Mouse (Mus musculus): ENCODE data around the gene Ccdc78.

Gene Ccdc78

DNA sequence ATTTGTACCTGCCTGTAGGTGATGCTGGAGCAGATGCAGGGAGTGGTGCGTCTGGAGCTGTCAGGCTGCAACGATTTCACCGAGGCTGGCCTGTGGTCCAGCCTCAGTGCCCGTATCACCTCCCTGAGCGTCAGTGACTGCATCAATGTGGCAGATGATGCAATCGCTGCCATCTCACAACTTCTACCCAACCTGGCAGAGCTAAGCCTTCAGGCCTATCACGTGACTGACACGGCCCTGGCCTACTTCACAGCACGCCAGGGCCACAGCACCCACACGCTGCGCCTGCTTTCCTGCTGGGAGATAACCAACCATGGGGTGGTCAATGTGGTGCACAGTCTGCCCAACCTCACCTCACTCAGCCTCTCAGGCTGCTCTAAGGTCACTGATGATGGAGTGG lies 31.3 kb downstream of the Ccdc78 start:
- DNase-seq: peak in 1 of 2 experiments; percentile 11

GRCm38 (mm10) chr17:25818851-25819780 lies 32.7 kb downstream of the Ccdc78 start:
- DNase-seq: peak in 1 of 2 experiments; percentile 30

- DNase-seq: peak; percentile 77 to 83
Measured at GRCm38 (mm10) chr17:25823452-25823851, 37.1 kb downstream of the Ccdc78 start, which contains the start of gene Wdr24. TSS of gene Wdr24 (plus strand) at chr17:25823627.

DNA sequence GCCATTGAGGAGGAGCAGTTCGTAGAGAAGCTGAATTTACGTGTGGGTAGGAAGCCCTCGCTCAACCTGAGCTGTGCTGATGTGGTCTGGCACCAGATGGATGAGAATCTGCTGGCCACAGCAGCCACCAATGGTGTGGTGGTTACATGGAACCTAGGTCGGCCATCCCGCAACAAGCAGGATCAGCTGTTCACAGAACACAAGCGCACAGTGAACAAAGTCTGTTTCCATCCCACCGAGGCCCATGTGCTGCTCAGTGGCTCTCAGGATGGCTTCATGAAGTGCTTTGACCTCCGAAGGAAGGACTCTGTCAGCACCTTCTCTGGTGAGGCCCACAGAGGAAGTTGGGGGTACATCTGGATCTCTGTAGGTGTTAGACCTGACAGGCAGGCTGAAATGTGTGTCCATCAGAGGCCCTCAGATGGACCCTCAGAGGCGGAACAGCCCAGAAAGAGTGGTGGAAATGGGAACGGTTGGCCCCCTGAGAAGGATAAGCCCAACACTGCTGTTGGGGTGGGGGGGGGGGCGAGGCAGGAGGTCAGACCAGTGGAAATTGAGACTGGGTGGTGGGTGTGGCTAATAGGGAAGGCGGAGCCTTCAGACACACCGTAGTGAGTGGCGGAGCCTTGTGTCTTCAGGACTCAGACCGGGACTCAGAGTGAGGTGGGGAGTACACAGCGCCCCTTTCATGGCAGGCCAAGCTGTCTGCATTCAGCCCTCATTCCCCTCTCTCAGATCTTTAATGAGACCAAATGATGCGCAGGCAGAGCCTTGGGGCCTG lies 38.2 kb downstream of the Ccdc78 start:
- DNase-seq: peak in 1 of 2 experiments; percentile 19

DNA sequence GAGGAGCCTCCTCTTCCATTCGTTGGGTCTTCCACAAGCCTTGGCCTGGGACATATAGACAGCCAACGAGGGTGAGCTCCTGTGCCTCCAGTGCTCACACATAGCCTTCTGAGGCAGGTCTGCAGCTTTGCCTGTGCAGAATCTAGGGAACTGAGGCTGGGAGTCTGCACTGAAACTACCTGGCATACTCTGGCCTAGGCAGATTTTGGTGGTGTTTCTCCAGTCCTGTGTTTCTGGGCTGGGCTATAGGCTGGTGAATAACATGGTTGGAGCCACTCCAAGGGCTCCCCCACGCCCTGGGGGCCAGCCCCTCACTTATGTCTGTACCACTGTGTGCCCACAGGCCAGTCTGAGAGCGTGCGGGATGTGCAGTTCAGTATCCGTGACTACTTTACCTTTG lies 38.9 kb downstream of the Ccdc78 start:
- DNase-seq: peak in 1 of 2 experiments; percentile 23

GRCm38 (mm10) chr17:25825984-25826570 lies 39.7 kb downstream of the Ccdc78 start:
- DNase-seq: peak in 1 of 2 experiments; percentile 29

GRCm38 (mm10) chr17:25827011-25827410 lies 40.6 kb downstream of the Ccdc78 start:
- peak in 1 of 2 experiments; percentile 15 for DNase-seq

- DNase-seq: peak in 1 of 2 experiments; percentile 26
Measured at GRCm38 (mm10) chr17:25827546-25828222, 41.3 kb downstream of the Ccdc78 start.

GRCm38 (mm10) chr17:25828223-25828594 lies 41.8 kb downstream of the Ccdc78 start:
- DNase-seq: peak in 1 of 2 experiments; percentile 42

GRCm38 (mm10) chr17:25828712-25829557 lies 42.6 kb downstream of the Ccdc78 start, which contains the start of gene Jmjd8:
TSS of gene Jmjd8 (plus strand) at chr17:25828867.
- peak; percentile 89 to 90 for DNase-seq

DNA sequence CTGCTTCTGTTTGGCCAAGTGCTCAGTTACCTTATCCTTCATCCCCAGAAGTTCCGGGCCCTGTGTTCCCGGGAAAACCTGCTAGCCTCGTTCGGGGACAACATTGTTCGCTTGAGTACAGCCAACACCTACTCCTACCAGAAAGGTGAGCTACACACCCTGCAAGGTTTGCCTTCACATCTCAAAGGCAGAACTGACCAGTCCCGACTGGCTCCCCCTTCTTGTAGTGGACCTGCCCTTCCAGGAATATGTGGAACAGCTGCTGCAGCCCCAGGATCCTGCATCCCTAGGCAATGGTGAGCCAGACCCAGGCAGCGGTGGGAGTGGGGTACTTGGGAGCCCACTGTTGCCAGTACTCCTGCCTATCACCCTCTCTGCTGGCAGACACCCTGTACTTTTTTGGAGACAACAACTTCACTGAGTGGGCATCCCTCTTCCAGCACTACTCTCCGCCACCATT lies 43.2 kb downstream of the Ccdc78 start:
- peak in 1 of 2 experiments; percentile 40 for DNase-seq

GRCm38 (mm10) chr17:25830200-25830753 lies 43.9 kb downstream of the Ccdc78 start:
- no peak for DNase-seq

- DNase-seq: no peak
Measured at GRCm38 (mm10) chr17:25830806-25831431, 44.5 kb downstream of the Ccdc78 start.

DNA sequence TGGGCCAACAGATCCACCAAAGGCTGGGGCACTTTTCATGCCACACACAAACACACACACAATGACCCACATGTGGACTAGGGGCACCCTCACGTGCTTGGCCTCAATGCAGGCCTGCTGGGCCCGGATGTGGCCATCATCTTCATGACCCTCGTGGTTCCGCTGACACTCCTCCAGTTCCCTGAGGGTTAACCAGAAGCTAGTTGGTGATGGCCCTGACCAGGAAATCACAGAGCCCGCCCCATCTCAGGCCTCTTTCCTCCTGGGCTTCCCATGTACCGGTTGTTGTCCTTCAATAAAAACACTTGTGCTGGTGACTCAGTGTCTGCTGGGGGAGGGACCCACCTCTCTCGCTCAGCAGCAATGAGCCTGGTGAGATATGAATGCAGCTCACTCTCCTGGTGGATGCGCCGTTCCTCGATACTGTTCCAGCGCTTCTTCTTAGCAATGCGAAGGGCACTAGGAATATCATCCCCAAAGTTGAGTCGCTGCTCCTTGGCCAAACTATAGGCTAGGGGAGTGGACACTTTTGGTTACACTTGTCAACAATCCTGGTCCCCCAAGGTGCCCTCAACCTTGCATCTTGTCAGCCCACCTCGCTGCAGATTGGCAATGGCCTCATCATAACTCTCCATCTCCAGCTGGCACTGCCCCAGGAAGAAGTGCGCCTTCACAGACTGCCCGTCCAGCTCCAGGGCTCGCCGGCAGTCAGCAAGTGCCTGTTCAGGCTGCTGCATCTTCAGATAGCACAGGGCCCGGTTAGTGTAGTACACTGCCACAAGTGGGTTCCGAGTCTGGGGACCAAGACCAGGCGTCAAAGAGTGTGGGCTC lies 45.3 kb downstream of the Ccdc78 start:
- peak; percentile 49 to 70 for DNase-seq

DNA sequence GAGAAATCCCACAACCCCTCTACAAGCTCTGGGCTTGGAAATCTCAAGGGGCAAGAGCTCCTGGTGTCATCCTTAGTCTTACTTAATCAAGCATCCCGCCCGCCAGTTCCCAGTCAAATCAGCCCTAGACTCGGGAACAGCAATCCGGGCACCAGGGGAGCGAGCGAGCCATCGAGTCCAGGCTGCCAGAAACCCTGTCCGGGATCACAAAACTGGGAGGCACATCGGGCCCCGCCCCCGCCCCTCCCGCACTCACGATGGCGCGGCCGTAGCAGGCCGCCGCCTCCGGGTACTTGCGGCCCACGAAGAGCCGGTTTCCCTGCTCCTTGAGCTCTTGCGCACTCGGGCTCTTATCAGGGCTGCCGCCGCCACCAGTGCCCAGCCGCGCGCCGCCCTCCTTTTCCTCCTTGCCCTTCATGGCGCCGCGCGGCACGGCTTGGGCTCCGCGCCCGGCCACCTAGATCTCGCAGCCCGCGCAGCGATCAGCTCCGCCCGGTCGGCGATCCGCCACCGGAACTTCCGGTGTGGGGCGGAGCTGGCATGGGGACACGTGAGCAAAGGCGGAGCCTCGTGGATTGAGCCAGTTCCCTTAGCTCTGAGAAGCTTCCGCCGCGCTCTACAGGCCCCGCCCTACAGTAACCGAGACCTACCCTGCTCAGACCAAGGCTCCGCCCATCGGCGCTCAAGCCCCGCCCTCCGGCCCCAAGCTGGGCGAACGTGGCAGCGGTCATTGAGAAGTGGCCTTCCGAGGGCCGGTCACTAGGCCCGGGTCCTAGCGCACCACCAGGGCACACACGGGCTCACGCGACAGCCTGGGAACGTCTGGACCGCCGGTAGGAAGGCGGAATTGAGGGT lies 46.3 kb downstream of the Ccdc78 start:
- peak; percentile 99 to 100 for DNase-seq

GRCm38 (mm10) chr17:25833291-25833663 lies 46.9 kb downstream of the Ccdc78 start, which contains the start of gene Stub1:
TSS of gene Stub1 (minus strand) at chr17:25833404.
- peak in 1 of 2 experiments; percentile 91 for DNase-seq

DNA sequence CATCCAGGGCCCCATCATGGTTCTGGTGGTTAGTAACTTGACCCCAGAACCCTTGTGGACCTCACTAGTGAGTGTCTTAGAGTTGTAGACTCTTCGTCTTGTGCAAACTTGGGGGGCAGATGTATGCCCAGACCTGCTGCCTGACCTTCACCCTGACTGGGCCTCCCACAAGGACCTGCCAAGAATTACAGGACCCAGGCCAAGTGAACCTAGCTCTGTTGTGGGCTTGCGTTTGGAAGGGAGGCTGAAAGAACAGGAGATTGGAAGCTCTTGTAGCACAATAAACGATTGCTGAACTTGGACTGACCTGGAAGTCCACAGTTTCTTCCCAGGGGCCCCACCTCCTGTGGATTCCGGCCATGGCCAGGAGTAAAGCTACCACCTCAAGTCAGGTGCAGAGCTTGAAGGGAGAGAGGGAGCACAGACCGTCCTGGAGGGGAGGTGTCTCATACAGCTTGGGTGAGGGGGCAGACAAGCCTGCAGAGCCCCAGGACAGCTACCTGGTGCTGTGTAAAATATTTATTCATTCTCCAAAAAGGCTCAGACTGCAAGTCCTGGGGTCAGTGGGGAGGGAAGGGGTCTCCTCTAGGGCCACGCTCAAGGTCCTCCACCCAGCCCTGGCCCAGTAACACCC lies 47.7 kb downstream of the Ccdc78 start:
- no peak for DNase-seq

Data from cerebellum, postnatal 25 days (tissue).